Mouse (Mus musculus) CH12.LX (cell line): ENCODE measurements around the gene Slc27a2. TPM values are rescaled to one million over a fixed set of nuclear protein-coding genes. Genes with fewer than 3 reads are reported as not detected.

Experiments
- DNase-seq: peaks from one replicate; pipeline ENCODE4 v3.0.0-alpha.2; 2013; ENCODE audit errors: extremely low read depth
- H3K27ac ChIP-seq: 2 replicates; pipeline ENCODE4 v1.5.1; 2012; ENCODE audit warnings: low read depth, mild to moderate bottlenecking, control low read depth, moderate library complexity; ENCODE audit not compliant: insufficient read depth
- H3K27me3 ChIP-seq: replicated peaks from 2 replicates; pipeline ENCODE3; 2012; ENCODE audit warnings: inconsistent platforms
- H3K36me3 ChIP-seq, 2 experiments: replicated peaks in 1 of 2; 2 replicates each; pipeline versions ENCODE3 to v1.6.1; 2012; ENCODE audit warnings: inconsistent platforms in 1 of 2, low read length in 1 of 2, mild to moderate bottlenecking in 1 of 2, mixed read lengths in 1 of 2, moderate library complexity in 1 of 2; ENCODE audit not compliant: control insufficient read depth in 1 of 2, insufficient read depth in 1 of 2
- H3K4me1 ChIP-seq, 2 experiments: 2 replicates each; pipeline ENCODE4 v1.6.1; 2012; ENCODE audit warnings: inconsistent platforms in 1 of 2, moderate library complexity in 1 of 2; ENCODE audit not compliant: insufficient read depth in 2 of 2, control insufficient read depth in 1 of 2
- H3K4me2 ChIP-seq: 2 replicates; pipeline ENCODE4 v1.6.1; 2012; ENCODE audit warnings: low read depth, mild to moderate bottlenecking, control low read depth; ENCODE audit not compliant: poor library complexity, insufficient read depth, severe bottlenecking
- H3K4me3 ChIP-seq, 3 experiments: fragments of 150-350 bp in 1 of 3; sonication (generic) in 1 of 3; replicated peaks in 1 of 3; 2 replicates each; pipeline versions ENCODE3 to v1.5.1; 2011 to 2012; ENCODE audit warnings: low read depth in 2 of 3, low read length in 2 of 3, mild to moderate bottlenecking in 2 of 3, moderate library complexity in 2 of 3, control low read depth in 1 of 3, improper control_type of control experiment in 1 of 3, inconsistent platforms in 1 of 3, mixed read lengths in 1 of 3; ENCODE audit not compliant: poor library complexity in 1 of 3
- H3K79me2 ChIP-seq: replicated peaks from 2 replicates; pipeline ENCODE4 v1.6.1; 2012; ENCODE audit warnings: mild to moderate bottlenecking, moderate library complexity; ENCODE audit not compliant: control insufficient read depth, poor library complexity, insufficient read depth, severe bottlenecking; ENCODE audit errors: extremely low read depth
- H3K9ac ChIP-seq: 2 replicates; pipeline ENCODE4 v1.6.1; 2012; ENCODE audit warnings: low read depth, mild to moderate bottlenecking, control low read depth, moderate library complexity; ENCODE audit not compliant: insufficient read depth
- H3K9me3 ChIP-seq: replicated peaks from 2 replicates; pipeline ENCODE3; 2012; ENCODE audit warnings: low read length, inconsistent platforms, mixed read lengths
- BHLHE40 ChIP-seq: IDR thresholded peaks from 2 replicates; pipeline ENCODE4 v1.6.1; 2011; ENCODE audit warnings: mild to moderate bottlenecking, low read depth, low read length, improper control_type of control experiment
- CHD1 ChIP-seq: IDR thresholded peaks from 2 replicates; pipeline ENCODE4 v1.6.1; 2012; ENCODE audit warnings: low read depth, low read length, improper control_type of control experiment, inconsistent platforms
- CHD2 ChIP-seq: IDR thresholded peaks from 2 replicates; pipeline ENCODE4 v1.6.1; 2011; ENCODE audit warnings: low read length, improper control_type of control experiment
- E2F4 ChIP-seq: IDR thresholded peaks from 2 replicates; pipeline ENCODE4 v1.6.1; 2011; ENCODE audit warnings: low read depth, low read length, improper control_type of control experiment; ENCODE audit not compliant: insufficient replicate concordance
- EP300 ChIP-seq: IDR thresholded peaks from 2 replicates; pipeline ENCODE4 v1.6.1; 2011; ENCODE audit warnings: low read length, improper control_type of control experiment
- GABPA ChIP-seq: IDR thresholded peaks from 2 replicates; pipeline ENCODE4 v1.6.1; 2012; ENCODE audit warnings: low read depth, low read length, improper control_type of control experiment, inconsistent platforms; ENCODE audit not compliant: insufficient replicate concordance
- IRF4 ChIP-seq: IDR thresholded peaks from 2 replicates; pipeline ENCODE4 v1.6.1; 2014; ENCODE audit warnings: low read depth, mild to moderate bottlenecking, inconsistent platforms, low read length, improper control_type of control experiment
- JUN ChIP-seq: IDR thresholded peaks from 2 replicates; pipeline ENCODE4 v1.6.1; 2011; ENCODE audit warnings: low read depth, mild to moderate bottlenecking, low read length, improper control_type of control experiment, moderate library complexity; ENCODE audit not compliant: insufficient read depth
- MAFK ChIP-seq: IDR thresholded peaks from 2 replicates; pipeline ENCODE4 v1.6.1; 2011; ENCODE audit warnings: low read length, improper control_type of control experiment; ENCODE audit not compliant: insufficient replicate concordance
- MEF2A ChIP-seq: IDR thresholded peaks from 2 replicates; pipeline ENCODE4 v1.6.1; 2014; ENCODE audit warnings: low read depth, mild to moderate bottlenecking, inconsistent platforms, low read length, improper control_type of control experiment, borderline replicate concordance
- MXI1 ChIP-seq: IDR thresholded peaks from 2 replicates; pipeline ENCODE4 v1.6.1; 2011; ENCODE audit warnings: mild to moderate bottlenecking, low read depth, low read length, improper control_type of control experiment
- MYC ChIP-seq: IDR thresholded peaks from 2 replicates; pipeline ENCODE4 v1.6.1; 2011; ENCODE audit warnings: low read depth, mild to moderate bottlenecking, improper control_type of control experiment, low read length
- NRF1 ChIP-seq: IDR thresholded peaks from 2 replicates; pipeline ENCODE4 v1.6.1; 2014; ENCODE audit warnings: low read depth, mild to moderate bottlenecking, inconsistent platforms, low read length, improper control_type of control experiment, moderate library complexity
- TBP ChIP-seq: conservative IDR thresholded peaks from 2 replicates; pipeline ENCODE4 v1.6.1; 2011; ENCODE audit warnings: low read depth, low read length, improper control_type of control experiment
- TCF12 ChIP-seq: IDR thresholded peaks from 2 replicates; pipeline ENCODE4 v1.6.1; 2014; ENCODE audit warnings: low read depth, mild to moderate bottlenecking, inconsistent platforms, low read length, improper control_type of control experiment
- ZC3H11A ChIP-seq: IDR thresholded peaks from 2 replicates; pipeline ENCODE4 v1.6.1; 2012; ENCODE audit warnings: low read depth, mild to moderate bottlenecking, inconsistent platforms, low read length, improper control_type of control experiment
- ZMIZ1 ChIP-seq: IDR thresholded peaks from 2 replicates; pipeline ENCODE4 v1.6.1; 2012; ENCODE audit warnings: low read depth, mild to moderate bottlenecking, inconsistent platforms, low read length, improper control_type of control experiment
- dilution Hi-C: fragments of 300-500 bp; cut with MboI; formaldehyde crosslinking; loops from 2 replicates; pipeline ENCODE4 v1.14.3; 2020; ENCODE audit warnings: low sequenced_read_pairs; ENCODE audit not compliant: extremely low pct_unique_long_range_greater_than_20kb, extremely low pct_ligation_motif_present
- in situ Hi-C: fragments of 300-500 bp; cut with MboI; formaldehyde crosslinking; loops from 3 replicates; pipeline ENCODE4 v1.14.3; 2019; ENCODE audit warnings: low sequenced_read_pairs, low pct_ligation_motif_present, low pct_unique_long_range_greater_than_20kb, mixed read lengths
- polyA plus RNA-seq: library from polyadenylated mRNA; unstranded; fragments of >175 nt; gene quantifications from 2 replicates; pipeline ENCODE4 v1.2.1, GENCODE M21; 2012; ENCODE audit warnings: low read depth; ENCODE audit not compliant: insufficient read length
- total RNA-seq, 2 experiments: library from RNA; depleted of rRNA; stranded (reverse); fragments of 300-350 nt in 1 of 2; fragments of >200 nt in 1 of 2; gene quantifications; 2 replicates each; pipeline ENCODE4 v1.2.3; 2012 to 2014

The Slc27a2 gene
- total and polyA plus RNA-seq, 3 experiments, result not detected

GRCm38 (mm10) chr2:126599005-126599404, 46.8 kb downstream of the Slc27a2 start (continued):
- TF ChIP-seq EP300 (no peak), MEF2A (peak; percentile 3; the same call in 1 of the 2 replicates), CHD2 (no peak), ZC3H11A (peak; percentile 39), MYC (0 out of 2 replicates have a peak, but pooled peaks have one; percentile 20), NRF1 (no peak), JUN (no peak), CHD1 (no peak)

- Histone ChIP-seq H3K4me2 (no peak overlapping the region), H3K36me3 (no peaks in the 10 kb centered on the region), H3K27ac (no peak overlapping the region)
- DNase-seq, result no peak
- TF ChIP-seq GABPA (no peak), IRF4 (no peak), TBP (no peak), BHLHE40 (no peak), ZMIZ1 (no peak), TCF12 (no peak), E2F4 (no peak), MXI1 (no peak), JUN (no peak), MAFK (no peak), EP300 (no peak)
- TF ChIP-seq, all 38 proteins: peak for 0
- in situ Hi-C loops, result loop anchor here (10.0 kb wide), 1 partner anchor 64 kb away; no protein-coding TSS in a partner anchor
- Histone ChIP-seq H3K9me3 (no peaks in the 10 kb centered on the region), H3K79me2 (no peaks in the 10 kb centered on the region), H3K4me1 (peaks cover 8 to 38% of the 10 kb centered on the region in 2 experiments), H3K9ac (no peak overlapping the region), H3K4me3 (no peak overlapping the region), H3K27me3 (no peaks in the 10 kb centered on the region)
- dilution Hi-C loops, result no loop called here
Measured at GRCm38 (mm10) chr2:126600533-126600932, 48.3 kb downstream of the Slc27a2 start.
